Mouse (Mus musculus) brain, embryonic 14.5 days (tissue): ENCODE data around the gene Crat. TPM values are rescaled to one million over a fixed set of nuclear protein-coding genes. Genes with fewer than 3 reads are reported as not detected.

ENCODE experiments used
- DNase-seq: peaks from one replicate; pipeline ENCODE4 v3.0.0-alpha.2; 2011; ENCODE audit warnings: low read depth
- CTCF ChIP-seq: fragments of 200-500 bp; IDR thresholded peaks from 2 replicates; pipeline ENCODE4 v1.5.1; 2012; ENCODE audit warnings: inconsistent platforms, mild to moderate bottlenecking, moderate library complexity, borderline replicate concordance; ENCODE audit not compliant: insufficient read depth, insufficient read length; ENCODE audit errors: extremely low read depth
- POLR2A ChIP-seq: fragments of 200-500 bp; IDR thresholded peaks from 2 replicates; pipeline ENCODE4 v1.6.1; 2012; ENCODE audit warnings: mild to moderate bottlenecking, inconsistent platforms, borderline replicate concordance; ENCODE audit not compliant: poor library complexity, insufficient read depth, insufficient read length, severe bottlenecking; ENCODE audit errors: extremely low read depth
- polyA plus RNA-seq: library from polyadenylated mRNA; depleted of rRNA; stranded (reverse); fragments of >200 nt; gene quantifications from 2 replicates; pipeline ENCODE4 v1.2.3, GENCODE M21; 2012

Crat gene
- polyA plus RNA-seq, 1 experiment, result 31.3 TPM

GRCm38 (mm10) chr2:30377721-30378120 is 37.9 kb downstream of the Crat start:
- no peak for DNase-seq
- TF ChIP-seq CTCF (no peak), POLR2A (no peak)

DNA sequence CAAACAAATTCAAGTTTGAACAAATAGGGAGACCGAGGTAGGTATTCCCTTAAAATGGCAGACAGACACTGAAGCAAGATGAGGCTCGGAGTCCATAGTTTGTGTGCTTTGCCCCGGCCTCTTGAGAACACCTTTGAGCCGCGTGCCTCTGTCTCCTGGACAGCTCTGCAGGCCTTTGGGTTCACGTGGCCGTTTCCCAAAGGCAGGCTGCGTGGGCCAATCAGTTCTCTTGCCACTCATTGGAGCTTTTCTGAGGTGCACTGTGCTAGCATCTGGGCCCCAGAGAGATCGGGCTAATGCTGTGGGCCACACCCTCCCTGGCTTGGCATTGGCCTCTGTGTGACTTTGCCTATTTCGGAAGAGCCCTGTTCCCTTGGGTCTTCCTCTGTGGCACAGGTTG is 39.7 kb downstream of the Crat start:
- TF ChIP-seq CTCF, result no peak
- TF ChIP-seq POLR2A, result no peak
- no peak for DNase-seq

- TF ChIP-seq POLR2A (no peak), CTCF (no peak)
These were observed 42.9 kb downstream of the Crat start for GRCm38 (mm10) chr2:30372726-30373125.

DNA sequence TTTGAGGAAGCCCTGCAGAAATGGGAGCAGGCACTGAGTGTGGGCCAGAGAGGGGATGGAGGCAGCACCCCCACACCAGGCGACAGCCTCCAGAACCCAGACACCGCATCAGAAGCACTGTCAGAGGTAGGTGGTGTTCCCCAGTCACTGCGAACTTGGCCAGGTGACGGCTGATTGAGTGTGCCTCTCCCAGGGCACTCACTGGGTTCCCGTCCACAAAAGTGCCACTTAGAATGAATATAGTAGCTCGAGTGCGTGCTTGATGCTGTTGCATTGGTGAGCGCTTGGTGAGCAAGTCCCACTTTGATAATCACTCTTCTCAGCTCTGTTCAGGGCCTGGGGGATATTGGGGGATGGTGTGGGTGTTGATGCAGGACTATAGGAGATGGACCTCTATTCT is 44.1 kb downstream of the Crat start:
- DNase-seq, result no peak
- TF ChIP-seq CTCF, result no peak
- no peak for TF ChIP-seq POLR2A

More at GRCm38 (mm10) chr2:30372726-30373125, 42.9 kb downstream of the Crat start:
- DNase-seq, result no peak

DNA sequence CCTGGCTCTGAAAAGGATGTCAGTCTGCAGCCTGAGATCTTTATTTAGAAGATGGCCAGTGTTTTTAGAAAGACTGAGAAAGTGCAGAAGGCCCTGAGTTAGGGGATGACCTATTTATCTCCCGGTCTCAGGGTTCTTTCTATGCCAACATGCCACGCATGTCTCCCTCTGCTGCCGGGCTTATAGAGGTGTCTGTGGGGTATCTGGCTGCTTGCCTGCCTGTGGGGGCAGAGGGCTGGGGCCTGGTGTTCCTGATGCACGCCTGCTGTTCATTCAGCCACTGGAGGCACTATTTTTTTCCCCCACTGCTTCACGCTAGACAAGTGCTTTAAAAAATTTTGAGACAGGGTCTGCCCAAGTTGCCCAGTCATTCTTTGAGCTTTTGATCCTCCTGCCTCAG is 49.4 kb downstream of the Crat start:
- DNase-seq, result no peak
- TF ChIP-seq POLR2A (no peak), CTCF (no peak)

DNA sequence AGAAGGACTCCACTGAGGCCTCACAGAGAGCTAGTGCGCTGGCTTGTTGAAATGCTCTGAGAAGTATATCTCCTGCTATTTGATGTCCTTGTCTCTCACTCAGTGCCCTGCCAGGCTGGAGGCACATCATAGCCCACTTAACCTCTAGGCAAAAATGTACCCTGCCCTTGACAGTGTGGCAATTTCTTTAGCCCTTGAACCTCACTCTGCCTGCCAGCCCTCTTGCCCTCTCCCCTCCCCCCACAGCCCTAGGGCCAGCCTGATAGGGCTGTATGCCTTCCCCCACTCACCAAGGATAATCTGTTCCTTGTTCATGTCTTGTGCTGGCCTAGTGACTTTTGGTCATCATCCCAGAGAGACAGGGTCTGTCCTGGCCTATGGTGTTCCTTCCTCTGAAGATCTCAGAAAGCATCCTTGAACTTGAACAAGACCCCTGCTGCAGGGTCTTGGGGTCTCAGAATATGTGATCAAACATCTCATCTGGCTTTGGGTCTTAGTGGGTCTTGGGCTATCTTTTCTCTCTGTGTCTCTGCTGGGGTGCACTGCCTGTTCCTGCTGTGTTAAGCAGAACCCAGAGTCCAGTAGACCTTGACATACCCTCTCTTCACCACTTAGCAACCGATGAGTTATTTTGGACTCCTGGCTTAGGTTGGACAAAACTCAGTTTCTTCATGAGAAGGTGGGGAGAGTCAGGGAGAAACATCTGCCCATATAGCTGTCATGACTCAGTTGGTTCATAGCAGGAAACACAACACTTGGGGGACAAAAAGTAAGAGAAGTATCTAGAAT is 50.1 kb downstream of the Crat start:
- TF ChIP-seq POLR2A (no peak), CTCF (no peak)
- no peak for DNase-seq

GRCm38 (mm10) chr2:30363773-30364650 is 51.6 kb downstream of the Crat start, which contains the start of gene Miga2:
TSS of gene Miga2 (plus strand) at chr2:30364233.
- TF ChIP-seq CTCF (no peak), POLR2A (no peak; the same call in 1 of the 2 replicates)
- DNase-seq, result peak; percentile 100

DNA sequence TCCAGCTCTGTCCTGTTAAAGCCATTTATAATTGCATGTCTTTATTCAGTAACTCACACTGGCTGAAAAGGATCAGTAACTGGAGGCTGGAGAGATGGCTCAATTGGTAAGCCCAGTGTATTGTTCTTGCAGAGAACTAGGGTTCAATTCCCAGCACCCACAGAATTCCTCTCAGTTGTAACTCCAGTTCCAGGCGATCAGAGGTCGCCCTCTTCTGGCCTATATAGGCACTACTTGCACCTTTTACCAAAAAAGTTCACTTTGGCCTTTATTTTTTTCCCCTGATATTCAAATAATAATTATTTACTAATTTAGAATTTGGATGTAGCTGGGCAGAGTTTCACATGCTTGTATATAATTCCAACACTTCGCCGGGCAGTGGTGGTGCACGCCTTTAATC is 52.7 kb downstream of the Crat start:
- DNase-seq, result no peak
- peak; percentile 26; the same call in 1 of the 2 replicates for TF ChIP-seq CTCF
- no peak for TF ChIP-seq POLR2A

DNA sequence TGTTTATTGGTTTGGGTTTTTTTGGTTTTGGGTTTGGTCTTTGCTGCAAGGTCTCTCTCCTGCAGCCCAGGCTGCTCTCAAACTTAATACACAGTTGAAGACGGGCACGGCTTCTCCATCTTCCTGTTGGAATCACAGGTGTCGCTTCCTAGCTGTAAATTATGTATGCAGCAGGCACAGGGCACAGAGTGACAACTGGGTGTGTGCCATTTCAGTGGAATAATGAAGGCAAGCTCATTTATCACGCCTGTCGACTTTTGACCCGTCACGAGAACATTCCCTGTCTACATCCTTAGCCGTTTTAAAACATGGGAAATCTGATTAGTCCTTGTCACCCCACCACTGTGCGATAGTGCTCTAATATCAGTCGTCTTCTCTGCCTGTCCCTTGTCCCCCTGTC is 55.0 kb downstream of the Crat start:
- DNase-seq, result no peak
- TF ChIP-seq POLR2A (no peak), CTCF (no peak)

DNA sequence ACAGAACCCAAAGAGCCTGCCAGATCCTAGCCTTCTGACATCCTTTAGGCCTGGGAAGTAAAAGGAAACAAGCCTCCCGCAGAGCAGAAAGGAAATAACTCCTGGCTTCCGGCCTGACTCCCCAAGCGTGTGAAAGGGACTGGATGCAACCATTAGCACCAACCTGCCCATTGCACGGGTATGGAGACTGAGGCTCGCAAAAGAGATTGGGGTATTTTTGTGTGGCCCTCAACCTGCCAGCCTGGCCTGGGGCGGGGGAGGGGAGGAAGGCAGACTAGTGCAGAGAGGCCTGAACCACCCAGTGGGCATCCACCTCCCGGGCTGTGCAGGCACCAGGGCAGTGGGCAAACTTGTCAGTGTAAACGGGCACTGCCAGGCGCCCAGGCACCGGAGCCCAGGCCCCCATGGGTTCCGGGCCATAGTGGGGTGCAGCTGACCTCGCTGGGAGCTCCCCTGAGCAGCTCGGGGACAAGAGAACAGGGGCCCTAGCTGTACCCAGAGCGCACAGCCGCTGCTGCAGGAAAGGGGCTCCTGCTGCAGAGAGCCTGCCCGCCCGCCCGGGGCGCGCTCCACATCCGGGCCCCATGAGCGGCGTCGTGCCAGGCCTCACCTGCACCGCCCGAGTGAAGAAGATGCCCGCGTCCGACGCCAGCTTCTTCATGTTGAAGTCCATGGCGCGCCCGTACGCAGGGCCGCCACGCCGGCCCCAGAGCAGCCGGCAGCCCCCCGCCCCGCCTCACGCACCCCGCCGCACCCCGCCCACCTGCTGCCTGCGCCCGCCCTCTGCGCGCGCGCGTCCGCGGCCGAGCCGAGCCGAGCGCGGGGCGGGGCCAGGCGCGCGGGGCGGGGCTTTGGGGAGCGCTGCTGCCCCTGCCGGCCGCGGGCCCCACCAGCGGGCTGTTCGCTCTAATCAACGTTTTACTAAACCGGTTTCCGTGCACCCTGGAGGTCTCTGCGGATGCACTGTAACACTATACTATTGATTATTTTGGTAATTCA is 56.8 kb downstream of the Crat start, which contains the start of gene Sh3glb2:
Gene Sh3glb2, minus strand, starts transcription at position 805 of the 999 bp plus-strand sequence.
- peak; percentile 59; the same call in 1 of the 2 replicates for TF ChIP-seq CTCF
- TF ChIP-seq POLR2A, result 0 out of 2 replicates have a peak, but pooled peaks have one; percentile 60
- DNase-seq, result peak; percentile 90

GRCm38 (mm10) chr2:30357552-30358510 is 57.8 kb downstream of the Crat start:
- DNase-seq, result peak; percentile 21
- TF ChIP-seq CTCF (no peak), POLR2A (no peak)
